Mouse (Mus musculus) liver, embryonic 14.5 days (tissue): ENCODE results near the gene Nf1.

ENCODE experiments used
- CTCF ChIP-seq: IDR thresholded peaks from 2 replicates; pipeline ENCODE4 v1.5.1; 2016; ENCODE audit warnings: antibody characterized with exemption, low read depth, control low read depth
- EP300 ChIP-seq: IDR thresholded peaks from 2 replicates; pipeline ENCODE4 v1.6.1; 2016; ENCODE audit warnings: antibody characterized with exemption, low read depth

GRCm38 (mm10) chr11:79528601-79529000, 189.1 kb downstream of the Nf1 start:
- no peak for TF ChIP-seq CTCF
- no peak for TF ChIP-seq EP300
